Mouse (Mus musculus) G1E (cell line): ENCODE data around the gene Mecp2.

Experiments
- CTCF ChIP-seq: IDR thresholded peaks from 2 replicates; pipeline ENCODE4 v1.5.1; 2012; ENCODE audit warnings: low read depth, low read length, inconsistent platforms, mixed read lengths
- GATA2 ChIP-seq: IDR thresholded peaks from 2 replicates; pipeline ENCODE4 v1.6.1; 2012; ENCODE audit warnings: low read depth, low read length, inconsistent platforms, borderline replicate concordance
- POLR2AphosphoS5 ChIP-seq: IDR thresholded peaks from 2 replicates; pipeline ENCODE4 v1.6.1; 2012; ENCODE audit warnings: low read depth, low read length, inconsistent platforms; ENCODE audit not compliant: insufficient replicate concordance

- TF ChIP-seq CTCF: no peak
- no peak for TF ChIP-seq GATA2
- no peak for TF ChIP-seq POLR2AphosphoS5
Measured at GRCm38 (mm10) chrX:74006401-74006800, 128.8 kb downstream of the Mecp2 start.
